8 mouse cellular contexts compared by ENCODE assay signal in the genomic region with DNA sequence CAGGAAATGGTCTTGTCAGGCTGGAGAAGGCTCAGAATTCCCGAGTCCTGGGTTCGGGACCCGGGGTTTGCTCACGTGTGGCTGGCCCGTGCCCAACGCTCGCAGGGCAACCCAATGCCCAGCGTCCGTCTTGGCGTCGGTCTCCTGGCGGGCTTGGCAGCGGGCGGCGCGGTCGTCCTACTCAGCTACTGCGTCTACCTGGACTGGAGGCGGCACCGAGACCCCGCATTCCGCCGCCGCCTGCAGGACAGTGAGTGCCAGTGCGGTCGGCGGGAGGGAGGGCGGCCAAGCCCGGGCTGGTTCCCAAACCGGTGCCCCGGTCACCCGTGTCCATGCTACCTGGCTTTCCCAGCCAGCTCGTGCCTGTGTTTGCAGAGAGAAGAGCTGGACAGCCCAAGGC. TPM values are rescaled to one million over a fixed set of nuclear protein-coding genes. Genes with fewer than 3 reads are reported as not detected.
DNase-seq lines count a peak whose midpoint lies in the region; ATAC-seq and TF ChIP-seq lines count a peak whose summit lies in the region.

A gene (plus strand): TSS at position 98 of the 400 bp plus-strand sequence.

- no peak for DNase-seq in ES-E14 (ENCODE audit: low read depth, low spot score)
- peak; percentile 15 for DNase-seq in brain, embryonic 14.5 days (ENCODE audit: low read depth)
- DNase-seq in forebrain, embryonic 11.5 days (ENCODE audit: low spot score), result peak; percentile 68
- no peak for DNase-seq in hindbrain, postnatal 0 days (ENCODE audit: low spot score)
- no peak for DNase-seq in midbrain, postnatal 0 days (ENCODE audit: low spot score)
- DNase-seq in gastrocnemius, postnatal 25 days, result no peak

- H3K27ac ChIP-seq in ES-E14 (ENCODE audit: insufficient read depth, low read depth, low read length, poor library complexity, severe bottlenecking), result no peak within 1 kb of the TSS
- no peak within 1 kb of the TSS for H3K27ac ChIP-seq in forebrain, embryonic 11.5 days (ENCODE audit: low read depth, low read length)
- no peak within 1 kb of the TSS for H3K27ac ChIP-seq in hindbrain, postnatal 0 days
- H3K27ac ChIP-seq in liver, embryonic 12.5 days, result no peak within 1 kb of the TSS
- H3K27ac ChIP-seq in midbrain, postnatal 0 days (ENCODE audit: low read depth, low read length), result no peak within 1 kb of the TSS

- WGBS in forebrain, embryonic 11.5 days, result 5% methylated on average over 33 of the region's 33 CpGs
- 11% methylated on average over 33 of the region's 33 CpGs for WGBS in hindbrain, postnatal 0 days
- 12% methylated on average over 33 of the region's 33 CpGs for WGBS in liver, embryonic 12.5 days (ENCODE audit: insufficient replicate concordance)
- 12% methylated on average over 28 of the region's 33 CpGs for WGBS in midbrain, postnatal 0 days

- in situ Hi-C loops in ES-E14 (cut with MboI; ENCODE audit: low sequenced_read_pairs in 2 of 2, unreplicated experiment in 2 of 2), result no loop called here

- no peak for TF ChIP-seq POLR2A in brain, embryonic 14.5 days (IDR thresholded peaks at IDR 0.05; ENCODE audit: borderline replicate concordance, extremely low read depth, insufficient read depth, insufficient read length, poor library complexity, severe bottlenecking)

- no peaks in the 10 kb centered on the region for H3K36me3 ChIP-seq in ES-E14 (ENCODE audit: control insufficient read depth, insufficient read depth, low read length, poor library complexity, severe bottlenecking)
- H3K36me3 ChIP-seq in forebrain, embryonic 11.5 days (ENCODE audit: control insufficient read depth, insufficient read depth, low read length), result no peaks in the 10 kb centered on the region
- H3K36me3 ChIP-seq in hindbrain, postnatal 0 days (ENCODE audit: insufficient read depth, low read length), result no peaks in the 10 kb centered on the region
- no peaks in the 10 kb centered on the region for H3K36me3 ChIP-seq in liver, embryonic 12.5 days
- H3K36me3 ChIP-seq in midbrain, postnatal 0 days (ENCODE audit: insufficient read depth, low read length), result no peaks in the 10 kb centered on the region

- H3K27me3 ChIP-seq in forebrain, embryonic 11.5 days (ENCODE audit: control insufficient read depth, insufficient read depth, low read length), result no peaks in the 10 kb centered on the region
- no peaks in the 10 kb centered on the region for H3K27me3 ChIP-seq in hindbrain, postnatal 0 days (ENCODE audit: insufficient read depth, low read length)
- H3K27me3 ChIP-seq in liver, embryonic 12.5 days (replicated peaks), result 0 out of 2 replicates have a peak, but pooled peaks cover 8% of the 10 kb centered on the region
- no peaks in the 10 kb centered on the region for H3K27me3 ChIP-seq in midbrain, postnatal 0 days (ENCODE audit: insufficient read depth, low read length)

- peak; percentile 44; the same call in 1 of the 2 replicates for TF ChIP-seq CTCF in brain, embryonic 14.5 days (IDR thresholded peaks at IDR 0.05; ENCODE audit: borderline replicate concordance, extremely low read depth, insufficient read depth, insufficient read length)
- no peak; the same call in 1 of the 2 replicates for TF ChIP-seq CTCF in hindbrain, postnatal 0 days (IDR thresholded peaks at IDR 0.05; ENCODE audit: low read depth)
- peak; percentile 33; the same call in 1 of the 2 replicates for TF ChIP-seq CTCF in midbrain, postnatal 0 days (IDR thresholded peaks at IDR 0.05)

- peak within 1 kb of the TSS; percentile 47 for H3K4me2 ChIP-seq in forebrain, embryonic 11.5 days (ENCODE audit: low read depth, low read length, severe bottlenecking)
- peak within 1 kb of the TSS; percentile 50 for H3K4me2 ChIP-seq in hindbrain, postnatal 0 days (ENCODE audit: low read depth, low read length)
- H3K4me2 ChIP-seq in liver, embryonic 12.5 days, result peak within 1 kb of the TSS; percentile 67
- peak within 1 kb of the TSS; percentile 41 for H3K4me2 ChIP-seq in midbrain, postnatal 0 days (ENCODE audit: low read depth, low read length, poor library complexity, severe bottlenecking)

- 0 out of 2 replicates have a peak, but pooled peaks have one; percentile 42 for ATAC-seq in forebrain, embryonic 11.5 days (replicated peaks; ENCODE audit: low FRiP score)
- 0 out of 2 replicates have a peak, but pooled peaks have one; percentile 24 for ATAC-seq in hindbrain, postnatal 0 days
- ATAC-seq in liver, embryonic 12.5 days, result no peak
- no peak for ATAC-seq in midbrain, postnatal 0 days (ENCODE audit: low FRiP score)
- ATAC-seq in frontal cortex, adult (ENCODE audit: low TSS enrichment), result no peak

- H3K4me1 ChIP-seq in ES-E14 (ENCODE audit: control insufficient read depth in 2 of 2, insufficient read depth in 2 of 2, low read length in 2 of 2, poor library complexity in 1 of 2), result no peaks in the 10 kb centered on the region
- H3K4me1 ChIP-seq in forebrain, embryonic 11.5 days (replicated peaks; ENCODE audit: control insufficient read depth, insufficient read depth, low read length), result peaks cover 3% of the 10 kb centered on the region; the same call in 1 of the 2 replicates
- H3K4me1 ChIP-seq in hindbrain, postnatal 0 days (ENCODE audit: insufficient read depth, low read length), result peaks cover 4% of the 10 kb centered on the region; the same call in 1 of the 2 replicates
- H3K4me1 ChIP-seq in liver, embryonic 12.5 days, result peaks cover 28% of the 10 kb centered on the region
- H3K4me1 ChIP-seq in midbrain, postnatal 0 days (ENCODE audit: insufficient read depth, low read length), result peaks cover 4% of the 10 kb centered on the region

- H3K4me3 ChIP-seq in ES-E14 (ENCODE audit: insufficient read depth in 1 of 2, low read depth in 1 of 2, low read length in 2 of 2, poor library complexity in 1 of 2, severe bottlenecking in 1 of 2), result peak within 1 kb of the TSS; percentile 56 to 63
- peak within 1 kb of the TSS; percentile 23; the same call in 1 of the 2 replicates for H3K4me3 ChIP-seq in forebrain, embryonic 11.5 days (ENCODE audit: low read depth, low read length)
- 0 out of 2 replicates have a peak within 1 kb of the TSS, but pooled peaks have one; percentile 7 for H3K4me3 ChIP-seq in hindbrain, postnatal 0 days (ENCODE audit: low read length)
- H3K4me3 ChIP-seq in liver, embryonic 12.5 days, result peak within 1 kb of the TSS; percentile 29
- H3K4me3 ChIP-seq in midbrain, postnatal 0 days (ENCODE audit: low read depth, low read length), result peak within 1 kb of the TSS; percentile 14

- no peaks in the 10 kb centered on the region for H3K9me3 ChIP-seq in ES-E14 (ENCODE audit: control insufficient read depth, insufficient read depth, low read depth, low read length)
- H3K9me3 ChIP-seq in forebrain, embryonic 11.5 days (ENCODE audit: control insufficient read depth, low read length), result no peaks in the 10 kb centered on the region
- H3K9me3 ChIP-seq in hindbrain, postnatal 0 days (ENCODE audit: low read length), result no peaks in the 10 kb centered on the region
- H3K9me3 ChIP-seq in liver, embryonic 12.5 days (replicated peaks), result no peaks in the 10 kb centered on the region
- H3K9me3 ChIP-seq in midbrain, postnatal 0 days (ENCODE audit: low read length), result no peaks in the 10 kb centered on the region

- H3K9ac ChIP-seq in ES-E14 (ENCODE audit: insufficient read depth, low read depth, low read length, poor library complexity, severe bottlenecking), result peak within 1 kb of the TSS; percentile 46
- H3K9ac ChIP-seq in forebrain, embryonic 11.5 days (ENCODE audit: low read length), result no peak within 1 kb of the TSS
- no peak within 1 kb of the TSS for H3K9ac ChIP-seq in hindbrain, postnatal 0 days (replicated peaks; ENCODE audit: low read length)
- H3K9ac ChIP-seq in liver, embryonic 12.5 days, result no peak within 1 kb of the TSS; the same call in 1 of the 2 replicates
- H3K9ac ChIP-seq in midbrain, postnatal 0 days (replicated peaks; ENCODE audit: low read length, poor library complexity, severe bottlenecking), result no peak within 1 kb of the TSS

TF ChIP-seq in ES-E14, 5 proteins besides CTCF, POLR2A, EP300 and RAD21:
- TF ChIP-seq CHD2 (IDR thresholded peaks at IDR 0.05; ENCODE audit: low read depth, low read length) (no peak), ZNF384 (IDR thresholded peaks at IDR 0.05; ENCODE audit: low read depth, low read length) (no peak), MAFK (IDR thresholded peaks at IDR 0.05; ENCODE audit: insufficient read depth, low read depth, low read length) (no peak), HCFC1 (IDR thresholded peaks at IDR 0.05; ENCODE audit: borderline replicate concordance, insufficient read depth, low read length) (no peak), ZC3H11A (IDR thresholded peaks at IDR 0.05; ENCODE audit: borderline replicate concordance, low read depth, low read length) (no peak)

RNA-seq across cellular contexts. Expression of the gene that starts here (rescaled TPM):
- total RNA-seq in ES-E14 (2012; rRNA removed), result not detected in 2 replicates
- polyA plus RNA-seq in brain, embryonic 14.5 days (2012; rRNA removed), result not detected in 2 replicates
- not detected in 2 replicates for polyA plus RNA-seq in forebrain, embryonic 11.5 days (2014; fragmentation: Nextera tagmentation; extraction: Ambion mirVana)
- not detected in 2 replicates for total RNA-seq in hindbrain, postnatal 0 days (2014; rRNA removed)
- polyA plus RNA-seq in hindbrain, postnatal 0 days (2015; fragmentation: Nextera tagmentation; extraction: Ambion mirVana), result 0.29 TPM in 1 of 2 replicates, not detected in the other
- polyA plus RNA-seq in liver, embryonic 12.5 days (2016; fragmentation: Nextera tagmentation; extraction: Ambion mirVana), result not detected in 2 replicates
- total RNA-seq in midbrain, postnatal 0 days (2014; rRNA removed), result 5.4 TPM in 1 of 2 replicates, not detected in the other
- polyA plus RNA-seq in midbrain, postnatal 0 days (2015; fragmentation: Nextera tagmentation; extraction: Ambion mirVana), result 0.45 TPM in 1 of 2 replicates, not detected in the other
- total RNA-seq in gastrocnemius, postnatal 25 days (2021), result not detected

Comparison
In these comparisons a context has a peak if more than half of its experiments do, and no peak if none do; other contexts are left out.
1. Peak in DNase-seq in brain, embryonic 14.5 days; RNA of the gene not detected or under 1 TPM.
2. Peak in DNase-seq, ATAC-seq, H3K4me3 ChIP-seq and H3K4me2 ChIP-seq in forebrain, embryonic 11.5 days; RNA of the gene not detected or under 1 TPM.
3. Peak in ATAC-seq, H3K4me3 ChIP-seq and H3K4me2 ChIP-seq in hindbrain, postnatal 0 days; RNA of the gene not detected or under 1 TPM.
4. H3K4me3 ChIP-seq: peak in every context shown above with its lines; median percentile 60 in ES-E14; 29 in liver, embryonic 12.5 days; 23 in forebrain, embryonic 11.5 days; 14 in midbrain, postnatal 0 days; 7 in hindbrain, postnatal 0 days.